Mouse (Mus musculus) Muller cell, postnatal 12 days (primary cell): ENCODE data around the gene D630045J12Rik.

Source experiments
- DNase-seq: peaks from one replicate; pipeline ENCODE4 v3.0.0-alpha.2; 2015; ENCODE audit errors: inconsistent ontology term

The D630045J12Rik gene

GRCm38 (mm10) chr6:38253736-38254641 is at the start of gene D630045J12Rik:
Gene D630045J12Rik, minus strand, starts transcription at chr6:38254009.
- peak; percentile 88 for DNase-seq

GRCm38 (mm10) chr6:38298761-38299401 is 45.1 kb upstream of the D630045J12Rik start, which contains the start of gene Zc3hav1l:
Gene Zc3hav1l, minus strand, starts transcription at chr6:38299259.
- peak; percentile 87 for DNase-seq

GRCm38 (mm10) chr6:38298246-38298635 is 44.4 kb upstream of the D630045J12Rik start:
- DNase-seq, result peak; percentile 58

- DNase-seq, result no peak
Measured at GRCm38 (mm10) chr6:38297580-38298245, 43.9 kb upstream of the D630045J12Rik start.

- DNase-seq, result no peak
Measured at GRCm38 (mm10) chr6:38293708-38294107, 39.9 kb upstream of the D630045J12Rik start.

GRCm38 (mm10) chr6:38292871-38293646 is 39.2 kb upstream of the D630045J12Rik start:
- DNase-seq, result no peak

- no peak for DNase-seq
Measured at GRCm38 (mm10) chr6:38284422-38284821, 30.6 kb upstream of the D630045J12Rik start.

- DNase-seq, result no peak
Measured at GRCm38 (mm10) chr6:38264466-38264865, 10.7 kb upstream of the D630045J12Rik start.

GRCm38 (mm10) chr6:38263393-38264159 is 9.8 kb upstream of the D630045J12Rik start:
- no peak for DNase-seq

GRCm38 (mm10) chr6:38261877-38262276 is 8.1 kb upstream of the D630045J12Rik start:
- DNase-seq, result no peak

GRCm38 (mm10) chr6:38257506-38257905 is 3.7 kb upstream of the D630045J12Rik start:
- no peak for DNase-seq

GRCm38 (mm10) chr6:38256793-38257192 is 3.0 kb upstream of the D630045J12Rik start:
- DNase-seq, result no peak

GRCm38 (mm10) chr6:38255794-38256193 is 2.0 kb upstream of the D630045J12Rik start:
- no peak for DNase-seq

- peak; percentile 60 for DNase-seq
Measured at GRCm38 (mm10) chr6:38252766-38253735, 758 bp downstream of the D630045J12Rik start.

- no peak for DNase-seq
Measured at GRCm38 (mm10) chr6:38252139-38252538, 1.7 kb downstream of the D630045J12Rik start.

- no peak for DNase-seq
Measured at GRCm38 (mm10) chr6:38251464-38251863, 2.3 kb downstream of the D630045J12Rik start.

- DNase-seq, result no peak
Measured at GRCm38 (mm10) chr6:38247362-38247761, 6.4 kb downstream of the D630045J12Rik start.

- no peak for DNase-seq
Measured at GRCm38 (mm10) chr6:38244806-38245205, 9.0 kb downstream of the D630045J12Rik start.

GRCm38 (mm10) chr6:38244167-38244566 is 9.6 kb downstream of the D630045J12Rik start:
- DNase-seq, result no peak
